Mouse (Mus musculus): ENCODE measurements around the gene Kif4. TPM values are rescaled to one million over a fixed set of nuclear protein-coding genes. Genes with fewer than 3 reads are reported as not detected.
A peak's percentile ranks its signal among the peaks of the same experiment; 100 is the strongest.

Gene Kif4
- total RNA-seq, 1 experiment: 25.4 TPM

DNA sequence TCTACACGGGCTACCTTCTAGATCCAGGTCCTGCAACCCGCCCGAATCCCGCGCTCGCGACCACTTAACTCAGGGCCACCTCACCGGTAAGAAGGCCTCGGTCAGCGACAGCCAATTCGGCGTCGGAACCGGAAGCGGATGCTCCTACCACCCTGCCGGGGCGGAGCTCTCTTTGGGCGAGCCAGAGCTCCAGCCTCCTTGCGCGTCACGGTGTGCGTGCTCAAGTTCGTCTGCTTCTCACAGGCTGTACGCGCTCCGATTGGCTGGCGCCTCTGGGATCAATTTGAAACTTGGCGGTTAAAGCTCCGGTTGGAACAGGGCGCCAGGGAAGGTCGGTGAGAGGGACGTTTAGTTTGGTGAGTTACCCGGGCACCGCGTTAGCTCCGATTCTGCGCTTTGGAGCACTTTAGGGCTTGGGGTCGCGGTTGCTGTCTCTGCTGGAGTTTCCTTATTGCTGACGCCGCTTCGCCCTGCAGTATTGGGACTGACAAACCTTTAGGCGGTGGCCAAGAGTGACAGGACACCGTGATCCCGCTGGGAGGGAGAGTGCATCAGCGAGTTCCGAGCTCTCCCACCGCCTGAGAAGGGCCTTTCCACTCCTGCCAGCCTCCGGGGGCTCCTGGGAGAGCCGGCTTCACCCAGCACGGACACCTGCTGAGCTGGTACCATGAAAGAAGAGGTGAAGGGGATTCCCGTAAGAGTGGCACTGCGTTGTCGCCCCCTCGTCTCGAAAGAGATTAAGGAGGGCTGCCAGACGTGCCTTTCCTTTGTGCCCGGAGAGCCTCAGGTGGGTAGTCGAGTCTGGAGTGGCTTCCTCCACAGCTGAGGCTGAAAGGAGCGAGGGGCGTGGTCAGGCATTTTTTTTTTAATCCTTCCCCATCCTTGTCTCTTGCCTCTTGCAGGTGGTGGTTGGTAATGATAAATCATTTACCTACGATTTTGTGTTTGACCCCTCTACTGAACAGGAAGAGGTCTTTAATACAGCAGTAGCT is 561 bp downstream of the Kif4 start, which contains the start of gene Pdzd11:
Gene Pdzd11, minus strand, starts transcription at position 767 of the 992 bp plus-strand sequence.
- Histone ChIP-seq H3K27ac (ENCODE audit: insufficient read depth, low read depth, low read length, poor library complexity, severe bottlenecking) (peak within 1 kb of the TSS; percentile 88), H3K9ac (ENCODE audit: insufficient read depth, low read depth, low read length, poor library complexity, severe bottlenecking) (peak within 1 kb of the TSS; percentile 93), H3K36me3 (ENCODE audit: control insufficient read depth, insufficient read depth, low read length, poor library complexity, severe bottlenecking) (peaks cover 2% of the 10 kb centered on the region; the same call in 1 of the 2 replicates), H3K4me3 (ENCODE audit: insufficient read depth in 1 of 2, low read depth in 1 of 2, low read length in 2 of 2, poor library complexity in 1 of 2, severe bottlenecking in 1 of 2) (peak within 1 kb of the TSS; percentile 91), H3K9me3 (ENCODE audit: control insufficient read depth, insufficient read depth, low read depth, low read length) (no peaks in the 10 kb centered on the region), H3K4me1 (ENCODE audit: control insufficient read depth in 2 of 2, insufficient read depth in 2 of 2, low read length in 2 of 2, poor library complexity in 1 of 2) (no peaks in the 10 kb centered on the region; a peak in 1 of 4 replicates)
- DNase-seq (ENCODE audit: low read depth, low spot score): peak; percentile 77
- TF ChIP-seq MAFK (IDR thresholded peaks at IDR 0.05; ENCODE audit: insufficient read depth, low read depth, low read length) (no peak), CHD2 (IDR thresholded peaks at IDR 0.05; ENCODE audit: low read depth, low read length) (no peak), ZNF384 (IDR thresholded peaks at IDR 0.05; ENCODE audit: low read depth, low read length) (peak; percentile 24; the same call in 1 of the 2 replicates), HCFC1 (IDR thresholded peaks at IDR 0.05; ENCODE audit: borderline replicate concordance, insufficient read depth, low read length) (no peak), ZC3H11A (IDR thresholded peaks at IDR 0.05; ENCODE audit: borderline replicate concordance, low read depth, low read length) (no peak)
- in situ Hi-C loops (cut with MboI; ENCODE audit: low sequenced_read_pairs in 2 of 2, unreplicated experiment in 2 of 2): no loop called here

DNA sequence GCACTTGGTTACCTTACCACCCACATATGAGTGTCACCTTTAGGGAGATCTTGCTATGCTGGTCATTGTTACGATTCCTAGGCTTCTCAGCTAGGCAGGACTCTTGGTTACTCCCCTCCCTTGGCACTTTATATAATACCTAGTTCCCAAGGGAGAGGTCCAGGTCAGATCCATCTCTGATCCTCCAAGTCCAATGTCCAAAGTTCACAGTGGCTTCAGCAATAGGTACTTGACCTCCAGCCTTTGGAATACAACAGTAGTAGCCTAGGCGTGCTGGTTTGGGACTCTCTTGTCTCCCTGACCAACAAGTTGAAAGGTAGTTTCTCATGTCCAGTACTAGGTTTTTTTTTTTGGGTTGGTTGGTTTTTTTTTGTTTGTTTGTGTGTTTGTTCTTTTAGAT is 3.5 kb downstream of the Kif4 start:
- H3K4me1 ChIP-seq (ENCODE audit: control insufficient read depth in 2 of 2, insufficient read depth in 2 of 2, low read length in 2 of 2, poor library complexity in 1 of 2): no peaks in the 10 kb centered on the region; a peak in 1 of 4 replicates
- no peaks in the 10 kb centered on the region for H3K9me3 ChIP-seq (ENCODE audit: control insufficient read depth, insufficient read depth, low read depth, low read length)
- no peaks in the 10 kb centered on the region for H3K36me3 ChIP-seq (ENCODE audit: control insufficient read depth, insufficient read depth, low read length, poor library complexity, severe bottlenecking)
- in situ Hi-C loops (cut with MboI; ENCODE audit: low sequenced_read_pairs in 2 of 2, unreplicated experiment in 2 of 2): no loop called here
- H3K27ac ChIP-seq (ENCODE audit: insufficient read depth, low read depth, low read length, poor library complexity, severe bottlenecking): no peak overlapping the region
- H3K9ac ChIP-seq (ENCODE audit: insufficient read depth, low read depth, low read length, poor library complexity, severe bottlenecking): no peak overlapping the region
- DNase-seq (ENCODE audit: low read depth, low spot score): no peak
- H3K4me3 ChIP-seq (ENCODE audit: insufficient read depth in 1 of 2, low read depth in 1 of 2, low read length in 2 of 2, poor library complexity in 1 of 2, severe bottlenecking in 1 of 2): no peak overlapping the region
- no peak for TF ChIP-seq ZNF384 (IDR thresholded peaks at IDR 0.05; ENCODE audit: low read depth, low read length)
- TF ChIP-seq HCFC1 (IDR thresholded peaks at IDR 0.05; ENCODE audit: borderline replicate concordance, insufficient read depth, low read length): no peak
- no peak for TF ChIP-seq CHD2 (IDR thresholded peaks at IDR 0.05; ENCODE audit: low read depth, low read length)
- no peak for TF ChIP-seq ZC3H11A (IDR thresholded peaks at IDR 0.05; ENCODE audit: borderline replicate concordance, low read depth, low read length)
- no peak for TF ChIP-seq MAFK (IDR thresholded peaks at IDR 0.05; ENCODE audit: insufficient read depth, low read depth, low read length)

DNA sequence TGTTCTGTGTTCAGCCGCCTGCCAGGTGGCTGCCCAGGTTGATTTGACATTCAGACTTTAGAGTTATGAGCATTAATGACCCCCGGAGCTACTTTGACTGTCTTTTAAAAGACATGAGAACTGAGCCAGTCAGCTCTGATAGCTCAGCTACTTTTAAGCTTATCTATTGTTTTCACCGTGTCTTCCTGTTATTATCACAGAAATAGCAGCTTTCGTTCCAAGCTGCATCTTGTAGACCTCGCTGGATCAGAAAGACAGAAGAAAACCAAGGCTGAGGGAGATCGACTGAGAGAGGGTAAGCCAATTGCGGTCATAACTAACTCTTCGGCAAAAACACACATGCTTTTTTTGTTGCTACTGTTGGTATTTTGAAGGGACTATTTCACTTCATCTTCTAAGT is 12.9 kb downstream of the Kif4 start:
- Histone ChIP-seq H3K4me1 (ENCODE audit: control insufficient read depth in 2 of 2, insufficient read depth in 2 of 2, low read length in 2 of 2, poor library complexity in 1 of 2) (no peaks in the 10 kb centered on the region), H3K27ac (ENCODE audit: insufficient read depth, low read depth, low read length, poor library complexity, severe bottlenecking) (no peak overlapping the region), H3K9ac (ENCODE audit: insufficient read depth, low read depth, low read length, poor library complexity, severe bottlenecking) (no peak overlapping the region), H3K4me3 (ENCODE audit: insufficient read depth in 1 of 2, low read depth in 1 of 2, low read length in 2 of 2, poor library complexity in 1 of 2, severe bottlenecking in 1 of 2) (no peak overlapping the region), H3K9me3 (ENCODE audit: control insufficient read depth, insufficient read depth, low read depth, low read length) (no peaks in the 10 kb centered on the region), H3K36me3 (ENCODE audit: control insufficient read depth, insufficient read depth, low read length, poor library complexity, severe bottlenecking) (peaks cover 7% of the 10 kb centered on the region; the same call in 1 of the 2 replicates)
- DNase-seq (ENCODE audit: low read depth, low spot score): no peak
- in situ Hi-C loops (cut with MboI; ENCODE audit: low sequenced_read_pairs in 2 of 2, unreplicated experiment in 2 of 2): no loop called here
- TF ChIP-seq CHD2 (IDR thresholded peaks at IDR 0.05; ENCODE audit: low read depth, low read length): no peak
- TF ChIP-seq MAFK (IDR thresholded peaks at IDR 0.05; ENCODE audit: insufficient read depth, low read depth, low read length): no peak
- no peak for TF ChIP-seq HCFC1 (IDR thresholded peaks at IDR 0.05; ENCODE audit: borderline replicate concordance, insufficient read depth, low read length)
- TF ChIP-seq ZC3H11A (IDR thresholded peaks at IDR 0.05; ENCODE audit: borderline replicate concordance, low read depth, low read length): no peak
- no peak for TF ChIP-seq ZNF384 (IDR thresholded peaks at IDR 0.05; ENCODE audit: low read depth, low read length)

DNA sequence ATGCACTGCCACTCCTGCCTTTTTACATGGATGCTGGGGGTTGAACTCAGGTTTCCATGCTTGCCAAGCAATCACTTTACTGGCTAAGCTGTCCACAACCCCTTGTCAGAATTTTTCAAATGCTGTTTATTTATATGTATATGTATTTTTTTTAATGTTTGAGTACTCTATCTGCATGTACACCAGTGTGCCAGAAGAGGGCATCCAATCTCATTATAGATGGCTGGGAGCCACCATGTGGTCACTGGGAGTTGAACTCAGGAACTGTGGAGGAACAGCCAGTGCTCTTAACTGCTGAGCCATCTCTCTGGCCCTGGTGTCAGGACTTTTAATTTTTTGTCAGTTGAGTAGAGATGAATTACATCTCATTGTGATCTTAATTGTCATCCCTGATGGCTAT is 27.3 kb downstream of the Kif4 start:
- TF ChIP-seq MAFK (IDR thresholded peaks at IDR 0.05; ENCODE audit: insufficient read depth, low read depth, low read length) (no peak), ZC3H11A (IDR thresholded peaks at IDR 0.05; ENCODE audit: borderline replicate concordance, low read depth, low read length) (no peak), HCFC1 (IDR thresholded peaks at IDR 0.05; ENCODE audit: borderline replicate concordance, insufficient read depth, low read length) (no peak), CHD2 (IDR thresholded peaks at IDR 0.05; ENCODE audit: low read depth, low read length) (no peak), ZNF384 (IDR thresholded peaks at IDR 0.05; ENCODE audit: low read depth, low read length) (no peak)
- no peak overlapping the region for H3K27ac ChIP-seq (ENCODE audit: insufficient read depth, low read depth, low read length, poor library complexity, severe bottlenecking)
- in situ Hi-C loops (cut with MboI; ENCODE audit: low sequenced_read_pairs in 2 of 2, unreplicated experiment in 2 of 2): no loop called here
- no peaks in the 10 kb centered on the region for H3K9me3 ChIP-seq (ENCODE audit: control insufficient read depth, insufficient read depth, low read depth, low read length)
- H3K36me3 ChIP-seq (ENCODE audit: control insufficient read depth, insufficient read depth, low read length, poor library complexity, severe bottlenecking): no peaks in the 10 kb centered on the region; the same call in 1 of the 2 replicates
- H3K4me1 ChIP-seq (ENCODE audit: control insufficient read depth in 2 of 2, insufficient read depth in 2 of 2, low read length in 2 of 2, poor library complexity in 1 of 2): no peaks in the 10 kb centered on the region
- H3K9ac ChIP-seq (ENCODE audit: insufficient read depth, low read depth, low read length, poor library complexity, severe bottlenecking): no peak overlapping the region
- no peak overlapping the region for H3K4me3 ChIP-seq (ENCODE audit: insufficient read depth in 1 of 2, low read depth in 1 of 2, low read length in 2 of 2, poor library complexity in 1 of 2, severe bottlenecking in 1 of 2)
- DNase-seq (ENCODE audit: low read depth, low spot score): no peak
